ENCODE assay signal across 21 mouse cellular contexts in genomic region chr1:75608225-75608624, GRCm38 (mm10).
"Had no signal": no experiment of that assay in that cellular context is flagged by ENCODE, and none has a peak within 500 bp of the region (broad histone marks: within the 10 kb centered on the region; RNA-seq: fewer than 3 reads in every experiment).

No protein-coding gene starts in this region.

- DNase-seq: kidney, postnatal 25 days; layer of hippocampus, adult 9-11 months; liver; lung, adult 18-20 months; lung, postnatal 10 days; lung, postnatal 36 days; right cerebral cortex, adult 18-20 months; right cerebral cortex, postnatal 25 days; spleen, adult 18-20 months; thymus, adult 18-20 months; thymus, postnatal 36 days had no signal

- H3K9me3 ChIP-seq: liver, embryonic 12.5 days; liver, embryonic 15.5 days; lung, embryonic 15.5 days; midbrain, embryonic 10.5 days; midbrain, embryonic 13.5 days; neural tube, embryonic 12.5 days; neural tube, embryonic 15.5 days had no signal

- H3K4me3 ChIP-seq: layer of hippocampus, adult 2 months; liver, embryonic 12.5 days; liver, embryonic 15.5 days; lung, embryonic 15.5 days; megakaryocyte, embryonic 14.5 days; midbrain, embryonic 10.5 days; midbrain, embryonic 13.5 days; neural tube, embryonic 12.5 days; neural tube, embryonic 15.5 days had no signal

- H3K9ac ChIP-seq: liver, embryonic 12.5 days; liver, embryonic 15.5 days; lung, embryonic 15.5 days; midbrain, embryonic 13.5 days; neural tube, embryonic 12.5 days; neural tube, embryonic 15.5 days had no signal

- H3K27me3 ChIP-seq: liver, embryonic 12.5 days; liver, embryonic 15.5 days; neural tube, embryonic 12.5 days; neural tube, embryonic 15.5 days had no signal

- ATAC-seq: liver, embryonic 12.5 days; midbrain, embryonic 13.5 days had no signal

- H3K27ac ChIP-seq: kidney, postnatal 0 days; layer of hippocampus, adult 2 months; liver, embryonic 12.5 days; liver, embryonic 15.5 days; lung, embryonic 15.5 days; midbrain, embryonic 10.5 days; neural tube, embryonic 12.5 days; neural tube, embryonic 15.5 days had no signal

- H3K36me3 ChIP-seq: liver, embryonic 12.5 days; liver, embryonic 15.5 days; lung, embryonic 15.5 days; midbrain, embryonic 10.5 days; midbrain, embryonic 13.5 days; neural tube, embryonic 12.5 days; neural tube, embryonic 15.5 days had no signal

- H3K4me1 ChIP-seq: liver, embryonic 12.5 days; liver, embryonic 15.5 days; lung, embryonic 15.5 days; megakaryocyte, embryonic 14.5 days had no signal

- H3K4me2 ChIP-seq: liver, embryonic 12.5 days; liver, embryonic 15.5 days; lung, embryonic 15.5 days; midbrain, embryonic 13.5 days; neural tube, embryonic 12.5 days had no signal
